9 mouse cellular contexts compared by ENCODE assay signal in genomic region chr17:29464068-29464467, GRCm38 (mm10). TPM values are rescaled to one million over a fixed set of nuclear protein-coding genes. Genes with fewer than 3 reads are reported as not detected.
DNase-seq lines count a peak whose midpoint lies in the region; ATAC-seq and TF ChIP-seq lines count a peak whose summit lies in the region.
"Had no signal": no experiment of that assay in that cellular context is flagged by ENCODE, and none has a peak within 500 bp of the region (broad histone marks: within the 10 kb centered on the region; RNA-seq: fewer than 3 reads in every experiment).

No protein-coding gene starts in this region.

- no peak for TF ChIP-seq POLR2A in ES-Bruce4 (IDR thresholded peaks at IDR 0.05; ENCODE audit: insufficient read depth, low read length)

- peak overlapping the region; percentile 39 for H3K4me2 ChIP-seq in liver, embryonic 16.5 days (ENCODE audit: low read depth, low read length)

- TF ChIP-seq CTCF in ES-Bruce4 (IDR thresholded peaks at IDR 0.05; ENCODE audit: low read depth, low read length): no peak

- no peak for ATAC-seq in liver, embryonic 16.5 days (ENCODE audit: low read depth)

- peaks cover 7% of the 10 kb centered on the region for H3K4me1 ChIP-seq in ES-Bruce4 (ENCODE audit: control insufficient read depth, insufficient read depth, low read length)
- H3K4me1 ChIP-seq in ES-E14 (ENCODE audit: control insufficient read depth in 2 of 2, insufficient read depth in 2 of 2, low read length in 2 of 2, poor library complexity in 1 of 2): peaks cover 16 to 31% of the 10 kb centered on the region in 2 experiments
- peaks cover 16% of the 10 kb centered on the region for H3K4me1 ChIP-seq in liver, embryonic 16.5 days (ENCODE audit: control insufficient read depth, low read depth, low read length)

- H3K27me3 ChIP-seq in ES-Bruce4 (ENCODE audit: control insufficient read depth, insufficient read depth, low read length, poor library complexity, severe bottlenecking): no peaks in the 10 kb centered on the region
- H3K27me3 ChIP-seq in liver, embryonic 16.5 days (ENCODE audit: control insufficient read depth, insufficient read depth, low read depth, low read length): peaks cover 99% of the 10 kb centered on the region

- peak overlapping the region; percentile 66 for H3K4me3 ChIP-seq in ES-Bruce4 (ENCODE audit: low read depth, low read length)
- peak overlapping the region; percentile 64 to 77 for H3K4me3 ChIP-seq in ES-E14 (ENCODE audit: insufficient read depth in 1 of 2, low read depth in 1 of 2, low read length in 2 of 2, poor library complexity in 1 of 2, severe bottlenecking in 1 of 2)
- peak overlapping the region; percentile 4 for H3K4me3 ChIP-seq in liver, embryonic 16.5 days (ENCODE audit: low read depth, low read length)

- H3K9me3 ChIP-seq in ES-Bruce4 (replicated peaks; ENCODE audit: control insufficient read depth, insufficient read depth, low read length, poor library complexity, severe bottlenecking) (no peaks in the 10 kb centered on the region), ES-E14 (ENCODE audit: control insufficient read depth, insufficient read depth, low read depth, low read length) (no peaks in the 10 kb centered on the region)
- no peaks in the 10 kb centered on the region for H3K9me3 ChIP-seq in liver, embryonic 16.5 days (replicated peaks; ENCODE audit: control insufficient read depth, low read length)

- peak overlapping the region; percentile 97 for H3K27ac ChIP-seq in ES-Bruce4 (ENCODE audit: insufficient read depth, low read length)
- peak overlapping the region; percentile 95 for H3K27ac ChIP-seq in ES-E14 (ENCODE audit: insufficient read depth, low read depth, low read length, poor library complexity, severe bottlenecking)
- no peak overlapping the region for H3K27ac ChIP-seq in liver, embryonic 16.5 days (ENCODE audit: low read length)
- H3K27ac ChIP-seq: macrophage had no signal

- H3K9ac ChIP-seq in ES-Bruce4 (ENCODE audit: low read depth, poor library complexity, severe bottlenecking) (peak overlapping the region; percentile 85), ES-E14 (ENCODE audit: insufficient read depth, low read depth, low read length, poor library complexity, severe bottlenecking) (peak overlapping the region; percentile 83)
- 0 out of 2 replicates have a peak overlapping the region, but pooled peaks have one; percentile 16 for H3K9ac ChIP-seq in liver, embryonic 16.5 days (ENCODE audit: low read depth, low read length)

- peak; percentile 79 for DNase-seq in ES-E14 (ENCODE audit: low read depth, low spot score)
- peak; percentile 97 for DNase-seq in forelimb bud, embryonic 11.5 days (ENCODE audit: low read depth, low spot score)
- no peak for DNase-seq in urinary bladder, postnatal 10 days (ENCODE audit: low spot score)
- no peak for DNase-seq in frontal cortex, postnatal 36 days (ENCODE audit: low spot score in 2 of 2)
- DNase-seq in ovary, postnatal 36 days (ENCODE audit: low spot score): no peak
- no peak for DNase-seq in layer of hippocampus, postnatal 25 days (ENCODE audit: extremely low spot score in 1 of 2, low spot score in 1 of 2)

- in situ Hi-C loops in ES-E14 (cut with MboI; ENCODE audit: low sequenced_read_pairs in 2 of 2, unreplicated experiment in 2 of 2): no loop called here

- peak; percentile 92 for TF ChIP-seq EP300 in ES-Bruce4 (IDR thresholded peaks at IDR 0.05; ENCODE audit: insufficient read depth, low read depth, low read length)

- H3K36me3 ChIP-seq in ES-Bruce4 (ENCODE audit: control insufficient read depth, insufficient read depth, low read length, poor library complexity, severe bottlenecking): no peaks in the 10 kb centered on the region
- H3K36me3 ChIP-seq in ES-E14 (ENCODE audit: control insufficient read depth, insufficient read depth, low read length, poor library complexity, severe bottlenecking): peaks cover 4% of the 10 kb centered on the region; the same call in 1 of the 2 replicates
- no peaks in the 10 kb centered on the region for H3K36me3 ChIP-seq in liver, embryonic 16.5 days (ENCODE audit: control insufficient read depth, insufficient read depth)

- WGBS in liver, embryonic 16.5 days (ENCODE audit: insufficient replicate concordance): 7% methylated on average over 13 of the region's 14 CpGs

TF ChIP-seq in ES-E14, 5 proteins besides CTCF, POLR2A, EP300 and RAD21:
- TF ChIP-seq ZNF384 (IDR thresholded peaks at IDR 0.05; ENCODE audit: low read depth, low read length) (no peak), ZC3H11A (IDR thresholded peaks at IDR 0.05; ENCODE audit: borderline replicate concordance, low read depth, low read length) (no peak), CHD2 (IDR thresholded peaks at IDR 0.05; ENCODE audit: low read depth, low read length) (no peak), HCFC1 (IDR thresholded peaks at IDR 0.05; ENCODE audit: borderline replicate concordance, insufficient read depth, low read length) (no peak), MAFK (IDR thresholded peaks at IDR 0.05; ENCODE audit: insufficient read depth, low read depth, low read length) (no peak)

RNA-seq across cellular contexts. Expression of gene Pim1, which starts 26.5 kb away (rescaled TPM):
- polyA plus RNA-seq in ES-Bruce4 (2011; ENCODE audit: insufficient read depth, insufficient read length, low read depth, missing spikeins): 348 and 350 TPM in 2 replicates
- total RNA-seq in ES-E14 (2012; rRNA removed): 75.3 and 82.0 TPM in 2 replicates
- 74.7 and 80.0 TPM in 2 replicates for polyA plus RNA-seq in liver, embryonic 16.5 days (2015; fragmentation: Nextera tagmentation; extraction: Ambion mirVana)
- 1 to 10 TPM; 2.7 to 3.7 TPM for total RNA-seq in layer of hippocampus, postnatal 25 days (2021)

Comparison
In these comparisons a context has a peak if more than half of its experiments do, and no peak if none do; other contexts are left out.
1. H3K4me3 ChIP-seq: peak in every context shown above with its lines; median percentile 70 in ES-E14; 66 in ES-Bruce4; 4 in liver, embryonic 16.5 days.
2. H3K9ac ChIP-seq: peak in every context shown above with its lines; median percentile 85 in ES-Bruce4; 83 in ES-E14; 16 in liver, embryonic 16.5 days.
3. DNase-seq: peak in ES-E14 (single experiment) and forelimb bud, embryonic 11.5 days (single experiment); none in urinary bladder, postnatal 10 days (single experiment), frontal cortex, postnatal 36 days (0 of 2), ovary, postnatal 36 days (single experiment) and layer of hippocampus, postnatal 25 days (0 of 2).
4. RNA of gene Pim1, which starts 26.5 kb away (total RNA-seq): 75.3 to 82.0 TPM in ES-E14; 2.7 to 3.7 TPM in layer of hippocampus, postnatal 25 days; every median in the first group is over 10 times any median in the second.